Mouse (Mus musculus) embryo, embryonic 10.5 days (tissue): Measurements from ENCODE around the gene Itm2c.

Source experiments
- DNase-seq: peaks from one replicate; pipeline ENCODE4 v3.0.0-alpha.2; 2015; ENCODE audit warnings: low spot score

The Itm2c gene

GRCm38 (mm10) chr1:85899388-85899761 is 5.3 kb downstream of the Itm2c start:
- peak; percentile 43 for DNase-seq

- no peak for DNase-seq
These were observed 6.6 kb downstream of the Itm2c start for GRCm38 (mm10) chr1:85900521-85901333.

GRCm38 (mm10) chr1:85901516-85902107 is 7.5 kb downstream of the Itm2c start:
- no peak for DNase-seq

GRCm38 (mm10) chr1:85902108-85902561 is 8.1 kb downstream of the Itm2c start:
- DNase-seq: no peak

GRCm38 (mm10) chr1:85906892-85907291 is 12.8 kb downstream of the Itm2c start:
- DNase-seq: no peak

- no peak for DNase-seq
These were observed 14.9 kb downstream of the Itm2c start for GRCm38 (mm10) chr1:85908754-85909590.

- DNase-seq: no peak
These were observed 19.1 kb downstream of the Itm2c start for GRCm38 (mm10) chr1:85913078-85913755.

- DNase-seq: no peak
These were observed 21.8 kb downstream of the Itm2c start for GRCm38 (mm10) chr1:85915890-85916289.

GRCm38 (mm10) chr1:85916830-85917450 is 22.9 kb downstream of the Itm2c start:
- DNase-seq: peak; percentile 78

GRCm38 (mm10) chr1:85919621-85920020 is 25.5 kb downstream of the Itm2c start:
- DNase-seq: no peak

- DNase-seq: no peak
These were observed 27.6 kb downstream of the Itm2c start for GRCm38 (mm10) chr1:85921725-85922124.

GRCm38 (mm10) chr1:85922127-85922864 is 28.2 kb downstream of the Itm2c start:
- DNase-seq: no peak

- no peak for DNase-seq
These were observed 28.8 kb downstream of the Itm2c start for GRCm38 (mm10) chr1:85922865-85923211.

- no peak for DNase-seq
These were observed 31.1 kb downstream of the Itm2c start for GRCm38 (mm10) chr1:85925183-85925582.

GRCm38 (mm10) chr1:85928057-85928687 is 34.1 kb downstream of the Itm2c start, which contains the start of gene 4933407L21Rik:
Gene 4933407L21Rik (plus strand): TSS chr1:85928483.
- DNase-seq: peak; percentile 68

- DNase-seq: no peak
These were observed 34.6 kb downstream of the Itm2c start for GRCm38 (mm10) chr1:85928688-85929065.

GRCm38 (mm10) chr1:85929406-85929805 is 35.3 kb downstream of the Itm2c start:
- peak; percentile 14 for DNase-seq

- no peak for DNase-seq
These were observed 37.1 kb downstream of the Itm2c start for GRCm38 (mm10) chr1:85931170-85931569.

- no peak for DNase-seq
These were observed 39.1 kb downstream of the Itm2c start for GRCm38 (mm10) chr1:85933226-85933625.
